Mouse (Mus musculus): ENCODE data around the gene Ddx39b. TPM values are rescaled to one million over a fixed set of nuclear protein-coding genes. Genes with fewer than 3 reads are reported as not detected.
"Not testable (repeated sequence)": the region's sequence is repeated elsewhere in the genome, so short reads cannot be mapped to it uniquely, and the experiment has no call there.

Ddx39b gene
- total RNA-seq, 2 experiments from 2014 or later, result 193 to 314 TPM

GRCm38 (mm10) chr17:35258492-35259478 is 17.2 kb downstream of the Ddx39b start:
- ATAC-seq (replicated peaks; ENCODE audit: poor library complexity), result peak; percentile 69

DNA sequence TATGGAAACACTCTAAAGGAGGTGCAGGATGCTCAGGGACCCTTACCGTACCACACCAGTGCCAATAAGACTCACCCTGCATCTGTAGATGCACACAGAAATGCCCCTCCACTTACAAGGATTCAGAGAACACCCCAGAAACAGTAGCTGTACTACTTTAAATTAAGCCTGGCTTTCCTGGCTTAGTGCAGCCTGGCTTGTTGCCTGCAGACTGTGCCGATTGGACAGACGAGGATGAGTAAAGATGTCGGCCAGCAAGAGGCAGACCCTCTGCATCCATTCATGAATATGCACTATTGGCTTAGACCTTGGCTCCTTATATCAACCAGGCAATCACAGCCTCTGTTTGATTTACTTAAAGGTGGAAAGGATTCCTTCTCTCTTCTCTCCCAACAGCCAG is 18.1 kb downstream of the Ddx39b start:
- ATAC-seq (replicated peaks; ENCODE audit: poor library complexity), result no peak

- no peak for ATAC-seq (replicated peaks; ENCODE audit: poor library complexity)
Observed at GRCm38 (mm10) chr17:35261651-35262050, 20.1 kb downstream of the Ddx39b start.

- ATAC-seq (replicated peaks; ENCODE audit: poor library complexity), result peak; percentile 78
Observed at GRCm38 (mm10) chr17:35262664-35263522, 21.3 kb downstream of the Ddx39b start, which contains the start of gene H2-D1. H2-D1 (plus strand) TSS chr17:35262730.

GRCm38 (mm10) chr17:35263523-35263883 is 22.0 kb downstream of the Ddx39b start:
- no peak for ATAC-seq (replicated peaks; ENCODE audit: poor library complexity)

DNA sequence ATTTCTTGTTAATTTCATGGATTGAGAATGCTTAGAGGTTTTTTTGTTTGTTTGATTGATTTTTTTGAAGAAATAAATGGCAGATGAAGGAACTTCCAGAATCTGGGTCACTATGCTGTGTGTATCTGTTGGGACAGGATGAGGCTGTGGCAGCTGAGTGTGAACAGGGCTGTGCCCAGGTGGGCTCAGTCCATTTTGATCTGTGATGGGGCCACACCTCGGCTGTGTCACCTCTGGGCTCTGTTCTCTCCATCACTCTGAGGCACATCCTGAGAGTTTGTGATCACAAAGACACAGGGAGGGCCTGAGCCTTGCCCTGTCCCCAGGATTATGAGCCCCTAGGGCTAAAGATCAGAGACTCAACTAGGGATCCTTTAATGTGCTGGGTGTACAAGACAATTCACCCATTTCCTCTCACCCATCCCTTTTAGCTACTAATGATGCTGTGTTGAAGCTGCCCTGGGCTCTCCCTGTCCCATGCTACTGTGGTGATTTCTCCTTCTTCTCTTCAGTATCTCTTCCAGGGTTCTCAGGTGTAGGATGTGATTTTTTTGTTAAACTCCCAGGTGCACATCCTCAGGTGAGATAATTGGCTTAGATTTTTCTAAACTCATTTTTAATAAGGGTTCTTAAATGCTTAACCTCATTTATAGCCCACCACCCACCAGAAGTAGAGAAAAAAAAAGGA is 26.0 kb downstream of the Ddx39b start:
- ATAC-seq (replicated peaks; ENCODE audit: poor library complexity), result no peak

DNA sequence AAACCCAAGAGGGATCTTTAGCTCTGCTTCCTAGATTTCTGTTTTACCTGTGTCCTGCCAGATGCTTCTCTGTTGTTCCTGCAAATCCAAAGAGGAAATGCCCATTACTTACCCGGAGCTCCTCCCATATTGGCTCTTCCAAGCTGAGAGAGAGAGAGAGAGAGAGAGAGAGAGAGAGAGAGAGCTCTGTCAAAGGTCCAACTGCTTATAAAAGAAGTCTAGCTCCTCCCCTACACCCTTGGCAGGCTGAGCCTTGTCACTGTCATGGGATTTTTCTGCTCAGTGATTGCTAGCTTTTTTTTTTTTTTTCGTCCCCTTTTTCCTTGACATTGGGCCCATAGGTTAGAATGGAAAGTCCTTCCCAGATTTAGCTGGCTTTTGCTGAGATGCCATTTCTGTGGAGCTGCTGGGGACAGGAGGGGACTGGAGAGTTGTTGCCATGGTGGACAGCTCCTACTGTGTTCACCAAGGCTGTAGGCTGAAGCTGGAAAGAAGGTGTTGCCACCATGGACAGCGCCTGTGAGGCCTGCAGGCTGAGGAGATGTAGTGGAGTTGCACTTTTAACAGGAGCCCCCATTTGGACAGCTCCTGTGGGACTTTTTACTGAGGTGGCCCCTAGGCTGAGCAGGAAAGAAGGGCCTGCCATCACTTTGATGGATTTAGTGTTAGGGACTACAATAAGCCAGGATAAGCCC is 28.3 kb downstream of the Ddx39b start:
- peak; percentile 89 for ATAC-seq (replicated peaks; ENCODE audit: poor library complexity)

DNA sequence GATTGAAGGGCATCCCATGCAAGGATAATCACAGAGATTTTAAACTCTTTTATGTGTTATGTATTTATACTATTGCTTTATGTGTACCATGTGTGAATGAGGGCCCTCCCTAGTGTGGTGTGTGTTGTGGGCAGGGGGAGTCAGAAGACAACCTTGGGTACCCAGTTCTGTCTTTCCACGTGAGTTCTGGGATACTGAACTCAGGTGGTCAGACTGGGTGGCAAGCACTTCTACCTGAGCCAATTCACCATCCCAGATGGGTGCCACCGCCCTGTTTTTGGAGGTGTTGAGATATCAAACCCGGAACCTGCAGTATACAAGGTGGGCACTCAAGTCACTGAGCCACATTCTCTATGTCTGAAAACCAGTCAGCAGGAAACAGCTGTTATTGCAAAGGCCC is 30.7 kb downstream of the Ddx39b start:
- no peak for ATAC-seq (replicated peaks; ENCODE audit: poor library complexity)

DNA sequence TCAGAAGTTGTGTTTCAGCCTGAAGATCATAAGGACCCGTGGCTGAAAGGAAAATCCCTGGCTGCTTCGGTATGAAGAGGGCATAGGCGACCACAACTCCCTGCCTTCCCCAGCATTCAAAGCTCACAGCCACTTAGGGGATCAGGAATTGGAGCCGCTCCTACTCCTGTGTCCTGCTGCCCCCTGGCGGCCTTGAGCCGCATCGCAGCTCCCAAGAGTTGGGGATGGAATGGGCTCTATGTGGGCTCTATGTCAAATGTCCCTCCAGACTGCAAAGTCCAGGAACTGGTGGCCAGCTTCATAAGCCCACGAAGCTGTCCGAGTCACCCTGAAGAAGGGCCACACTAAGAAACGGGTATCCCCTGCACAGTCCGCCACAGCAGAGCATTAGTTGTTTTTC is 33.2 kb downstream of the Ddx39b start:
- peak; percentile 92 for ATAC-seq (replicated peaks; ENCODE audit: poor library complexity)

- no peak for ATAC-seq (replicated peaks; ENCODE audit: poor library complexity)
Observed at GRCm38 (mm10) chr17:35276304-35276864, 34.8 kb downstream of the Ddx39b start.

DNA sequence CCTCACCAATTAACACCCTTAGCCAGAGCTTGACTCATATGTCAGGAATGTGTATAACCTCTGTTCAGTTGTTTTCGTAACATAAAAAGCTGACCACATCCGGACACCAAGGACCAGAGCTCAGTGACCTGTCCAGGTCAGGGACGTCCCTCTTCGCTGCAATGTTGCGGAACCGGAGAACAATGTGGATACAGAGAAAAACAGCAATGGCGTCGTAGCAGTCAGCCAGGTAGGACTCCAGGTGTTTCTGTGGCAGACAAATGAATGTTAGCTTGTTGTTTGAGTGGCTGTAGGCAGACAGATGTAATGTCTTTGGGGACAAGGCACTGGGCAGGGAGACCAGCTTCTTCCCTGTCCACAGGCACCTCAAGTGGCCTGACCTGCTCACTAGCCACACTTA is 36.5 kb downstream of the Ddx39b start:
- no peak for ATAC-seq (replicated peaks; ENCODE audit: poor library complexity)

GRCm38 (mm10) chr17:35278957-35279688 is 37.6 kb downstream of the Ddx39b start:
- no peak for ATAC-seq (replicated peaks; ENCODE audit: poor library complexity)

DNA sequence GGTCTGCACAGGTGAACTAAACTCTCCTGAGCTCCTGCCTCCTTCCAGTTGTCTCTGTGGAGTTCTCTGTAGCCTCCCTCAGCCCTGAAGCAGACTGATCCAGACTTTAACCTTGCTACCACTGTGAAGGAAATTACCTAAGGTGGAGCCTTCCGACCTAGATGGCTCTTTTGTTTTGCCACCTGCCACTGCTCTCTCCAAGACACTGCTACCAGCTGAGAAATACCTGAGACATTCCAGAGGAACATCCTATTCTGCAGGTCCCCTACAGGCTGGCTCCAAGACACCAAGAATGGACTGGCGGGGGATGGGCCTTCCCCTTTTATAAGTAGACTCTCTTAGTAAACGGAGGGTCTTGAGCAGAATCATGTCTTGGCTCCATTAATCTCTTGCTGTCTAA is 38.7 kb downstream of the Ddx39b start:
- no peak for ATAC-seq (replicated peaks; ENCODE audit: poor library complexity)

- ATAC-seq (replicated peaks; ENCODE audit: poor library complexity), result no peak
Observed at GRCm38 (mm10) chr17:35285431-35285830, 43.9 kb downstream of the Ddx39b start.

- not testable (repeated sequence) for ATAC-seq (replicated peaks; ENCODE audit: poor library complexity)
Observed at GRCm38 (mm10) chr17:35295796-35296195, 54.2 kb downstream of the Ddx39b start.

- not testable (repeated sequence) for ATAC-seq (replicated peaks; ENCODE audit: poor library complexity)
Observed at GRCm38 (mm10) chr17:35300261-35300945, 58.9 kb downstream of the Ddx39b start.

DNA sequence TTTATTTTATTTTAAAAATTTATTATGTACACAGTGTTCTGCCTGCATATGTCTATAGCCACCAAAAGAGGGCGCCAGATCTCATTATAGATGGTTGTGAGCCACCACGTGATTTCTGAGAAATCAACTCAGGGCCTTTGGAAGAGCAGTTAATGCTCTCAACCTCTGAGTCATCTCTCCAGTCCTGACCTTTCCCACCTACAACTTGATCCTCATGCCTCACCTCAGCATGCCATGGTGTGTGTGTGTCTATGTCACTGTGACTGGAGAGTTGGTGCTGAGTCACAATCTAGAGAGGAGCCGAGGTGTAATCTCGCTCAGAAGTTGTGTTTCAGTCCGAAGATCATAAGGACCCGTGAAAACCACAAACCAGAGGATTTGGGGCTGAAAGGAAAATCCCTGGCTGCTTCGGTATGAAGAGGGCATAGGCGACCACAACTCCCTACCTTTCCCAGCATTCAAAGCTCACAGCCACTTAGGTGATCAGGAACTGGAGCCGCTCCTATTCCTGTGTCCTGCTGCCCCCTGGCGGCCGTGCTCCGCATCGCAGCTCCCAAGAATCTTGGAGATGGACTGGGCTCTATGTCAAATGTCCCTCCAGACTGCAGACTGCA is 60.2 kb downstream of the Ddx39b start:
- ATAC-seq (replicated peaks; ENCODE audit: poor library complexity), result peak; percentile 95

DNA sequence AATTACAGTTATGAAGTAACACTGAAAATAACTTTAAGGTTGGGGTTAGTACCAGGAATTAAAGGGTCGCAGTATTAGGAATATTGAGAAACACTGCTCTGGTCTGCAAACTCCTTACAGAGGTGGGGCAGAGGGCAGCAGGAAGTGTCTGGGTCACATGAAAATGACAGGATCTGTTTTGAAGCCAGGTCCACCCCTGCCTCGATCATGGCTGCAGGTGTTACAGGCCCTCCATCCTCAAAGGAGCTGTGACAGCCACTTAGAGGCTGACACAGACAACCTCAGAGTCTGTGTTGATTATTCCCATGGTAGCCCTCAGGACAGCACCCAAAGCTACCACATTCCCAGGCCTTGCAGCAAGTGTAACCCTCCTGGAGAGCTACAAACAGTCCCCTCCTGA is 61.7 kb downstream of the Ddx39b start:
- ATAC-seq (replicated peaks; ENCODE audit: poor library complexity), result no peak

All from megakaryocyte progenitor cell, adult 5-6 weeks (primary cell).